Mouse (Mus musculus) hindbrain, embryonic 11.5 days (tissue): ENCODE measurements around the gene Colgalt1. TPM values are rescaled to one million over a fixed set of nuclear protein-coding genes. Genes with fewer than 3 reads are reported as not detected.

Experiments
- ATAC-seq: fragments of 200-750 bp; cut with Nextera tagmentation; 2 replicates; pipeline ENCODE4 v1.8.0; 2017; ENCODE audit warnings: mild to moderate bottlenecking, moderate TSS enrichment, moderate library complexity; ENCODE audit not compliant: low FRiP score
- DNase-seq: peaks from one replicate; pipeline ENCODE4 v3.0.0-alpha.2; 2015; ENCODE audit warnings: low spot score
- H3K27ac ChIP-seq: fragments of 300-500 bp; sonication (generic); 2 replicates; pipeline ENCODE4 v1.5.1; 2014; ENCODE audit warnings: mild to moderate bottlenecking, low read depth, low read length
- H3K27me3 ChIP-seq: fragments of 300-500 bp; sonication (generic); 2 replicates; pipeline ENCODE4 v1.6.1; 2014; ENCODE audit warnings: mild to moderate bottlenecking, low read length, moderate library complexity, mixed read lengths; ENCODE audit not compliant: control insufficient read depth, insufficient read depth
- H3K36me3 ChIP-seq: fragments of 300-500 bp; sonication (generic); 2 replicates; pipeline ENCODE4 v1.6.1; 2014; ENCODE audit warnings: mild to moderate bottlenecking, low read length, moderate library complexity, mixed read lengths; ENCODE audit not compliant: control insufficient read depth, insufficient read depth
- H3K4me1 ChIP-seq: fragments of 300-500 bp; sonication (generic); replicated peaks from 2 replicates; pipeline ENCODE4 v1.6.1; 2014; ENCODE audit warnings: low read length, mixed read lengths; ENCODE audit not compliant: control insufficient read depth, insufficient read depth
- H3K4me2 ChIP-seq: fragments of 300-500 bp; sonication (generic); replicated peaks from 2 replicates; pipeline ENCODE4 v1.6.1; 2014; ENCODE audit warnings: mild to moderate bottlenecking, low read depth, low read length
- H3K4me3 ChIP-seq: fragments of 300-500 bp; sonication (generic); 2 replicates; pipeline ENCODE4 v1.5.1; 2014; ENCODE audit warnings: low read depth, low read length
- H3K9ac ChIP-seq: fragments of 300-500 bp; sonication (generic); 2 replicates; pipeline ENCODE4 v1.6.1; 2014; ENCODE audit warnings: low read depth, low read length
- H3K9me3 ChIP-seq: fragments of 300-500 bp; sonication (generic); 2 replicates; pipeline ENCODE4 v1.6.1; 2016; ENCODE audit warnings: low read length; ENCODE audit not compliant: control insufficient read depth
- WGBS: fragments of 180-500 bp; shearing (Covaris S2); extraction: QIAGEN DNeasy Blood & Tissue Kit; methylation state at CpG from one replicate; pipeline ENCODE4 v1.1.7; 2014; 5-methylcytosine and 5-hydroxymethylcytosine counted together
- polyA plus RNA-seq: library from polyadenylated mRNA; unstranded; fragments of >200 nt; fragmentation: Nextera tagmentation; extraction: Ambion mirVana; gene quantifications from 2 replicates; pipeline ENCODE4 v1.2.1, GENCODE M21; 2014

Gene Colgalt1
- polyA plus RNA-seq, 1 experiment from 2014 or later = 41.3 TPM

- no peaks in the 10 kb centered on the region for H3K4me1 ChIP-seq
- ATAC-seq (no peak), DNase-seq (no peak)
- no peak overlapping the region for H3K4me3 ChIP-seq
- H3K27me3 ChIP-seq = no peaks in the 10 kb centered on the region
- H3K27ac ChIP-seq = no peak overlapping the region
- no peak overlapping the region for H3K4me2 ChIP-seq
- no peak overlapping the region for H3K9ac ChIP-seq
- 94% methylated on average over 14 of the region's 14 CpGs for WGBS
- H3K9me3 ChIP-seq = no peaks in the 10 kb centered on the region
- no peaks in the 10 kb centered on the region for H3K36me3 ChIP-seq
These were observed 31.3 kb upstream of the Colgalt1 start for GRCm38 (mm10) chr8:71579476-71579875.

- no peaks in the 10 kb centered on the region for H3K36me3 ChIP-seq
- no peak overlapping the region for H3K4me3 ChIP-seq
- DNase-seq = no peak
- H3K4me2 ChIP-seq = no peak overlapping the region
- H3K9ac ChIP-seq = no peak overlapping the region
- no peak for ATAC-seq
- WGBS = 35% methylated on average over 8 of the region's 9 CpGs
- H3K4me1 ChIP-seq = no peaks in the 10 kb centered on the region
- H3K27ac ChIP-seq = no peak overlapping the region
- no peaks in the 10 kb centered on the region for H3K27me3 ChIP-seq
- no peaks in the 10 kb centered on the region for H3K9me3 ChIP-seq
These were observed 30.6 kb upstream of the Colgalt1 start for GRCm38 (mm10) chr8:71580201-71580600.

GRCm38 (mm10) chr8:71586891-71587290 lies 23.9 kb upstream of the Colgalt1 start:
- peak; percentile 64 for DNase-seq
- no peak for ATAC-seq
- Histone ChIP-seq H3K27me3 (no peaks in the 10 kb centered on the region), H3K9ac (no peak overlapping the region), H3K36me3 (no peaks in the 10 kb centered on the region), H3K9me3 (no peaks in the 10 kb centered on the region), H3K4me2 (no peak overlapping the region), H3K27ac (no peak overlapping the region), H3K4me1 (peaks cover 4% of the 10 kb centered on the region), H3K4me3 (no peak overlapping the region)
- WGBS = 88% methylated on average over 2 of the region's 2 CpGs

- no peak for ATAC-seq
- WGBS = 66% methylated on average over 3 of the region's 3 CpGs
These were observed 22.0 kb upstream of the Colgalt1 start for GRCm38 (mm10) chr8:71588762-71589161.

GRCm38 (mm10) chr8:71591017-71591416 lies 19.8 kb upstream of the Colgalt1 start:
- H3K4me1 ChIP-seq = peaks cover 12% of the 10 kb centered on the region
- WGBS = 25% methylated on average over 5 of the region's 5 CpGs

More at GRCm38 (mm10) chr8:71588762-71589161, 22.0 kb upstream of the Colgalt1 start:
- Histone ChIP-seq H3K36me3 (no peaks in the 10 kb centered on the region), H3K4me3 (no peak overlapping the region), H3K27me3 (no peaks in the 10 kb centered on the region), H3K27ac (no peak overlapping the region), H3K9ac (no peak overlapping the region), H3K4me1 (peaks cover 12% of the 10 kb centered on the region), H3K9me3 (no peaks in the 10 kb centered on the region), H3K4me2 (no peak overlapping the region)
- no peak for DNase-seq

GRCm38 (mm10) chr8:71591471-71592373 lies 19.1 kb upstream of the Colgalt1 start, which contains the start of gene Pgls:
TSS of gene Pgls (plus strand) at chr8:71592176.
- peak within 1 kb of the TSS; percentile 98 for H3K27ac ChIP-seq
- peak; percentile 98 for DNase-seq
- WGBS = under 1% methylated on average over 63 of the region's 71 CpGs

More at GRCm38 (mm10) chr8:71591017-71591416, 19.8 kb upstream of the Colgalt1 start:
- Histone ChIP-seq H3K9ac (peak overlapping the region; percentile 93), H3K27me3 (no peaks in the 10 kb centered on the region), H3K36me3 (no peaks in the 10 kb centered on the region), H3K9me3 (no peaks in the 10 kb centered on the region), H3K4me2 (peak overlapping the region; percentile 93), H3K4me3 (peak overlapping the region; percentile 89), H3K27ac (peak overlapping the region; percentile 98; the same call in 1 of the 2 replicates)
- no peak for DNase-seq
- no peak for ATAC-seq

GRCm38 (mm10) chr8:71592374-71593170 lies 18.2 kb upstream of the Colgalt1 start:
- peak; percentile 76 for ATAC-seq
- H3K9me3 ChIP-seq = no peaks in the 10 kb centered on the region
- 4% methylated on average over 59 of the region's 60 CpGs for WGBS
- DNase-seq = no peak
- peak overlapping the region; percentile 98 for H3K27ac ChIP-seq
- H3K9ac ChIP-seq = peak overlapping the region; percentile 93
- H3K36me3 ChIP-seq = no peaks in the 10 kb centered on the region
- peak overlapping the region; percentile 93 for H3K4me2 ChIP-seq
- peaks cover 13% of the 10 kb centered on the region for H3K4me1 ChIP-seq
- peak overlapping the region; percentile 89 for H3K4me3 ChIP-seq
- no peaks in the 10 kb centered on the region for H3K27me3 ChIP-seq

More at GRCm38 (mm10) chr8:71591471-71592373, 19.1 kb upstream of the Colgalt1 start, which contains the start of gene Pgls:
- ATAC-seq = peak; percentile 87
- Histone ChIP-seq H3K4me2 (peak within 1 kb of the TSS; percentile 93), H3K4me1 (peaks cover 13% of the 10 kb centered on the region), H3K27me3 (no peaks in the 10 kb centered on the region), H3K36me3 (no peaks in the 10 kb centered on the region), H3K4me3 (peak within 1 kb of the TSS; percentile 89), H3K9me3 (no peaks in the 10 kb centered on the region), H3K9ac (peak within 1 kb of the TSS; percentile 93)

GRCm38 (mm10) chr8:71593556-71594323 lies 17.1 kb upstream of the Colgalt1 start:
- no peak for ATAC-seq
- no peak for DNase-seq
- H3K4me2 ChIP-seq = no peak overlapping the region
- no peak overlapping the region for H3K27ac ChIP-seq
- H3K36me3 ChIP-seq = no peaks in the 10 kb centered on the region
- no peak overlapping the region for H3K4me3 ChIP-seq
- H3K4me1 ChIP-seq = peaks cover 13% of the 10 kb centered on the region
- H3K9me3 ChIP-seq = no peaks in the 10 kb centered on the region
- H3K9ac ChIP-seq = no peak overlapping the region
- WGBS = 92% methylated on average over 8 of the region's 8 CpGs
- no peaks in the 10 kb centered on the region for H3K27me3 ChIP-seq
